In the genomic region with DNA sequence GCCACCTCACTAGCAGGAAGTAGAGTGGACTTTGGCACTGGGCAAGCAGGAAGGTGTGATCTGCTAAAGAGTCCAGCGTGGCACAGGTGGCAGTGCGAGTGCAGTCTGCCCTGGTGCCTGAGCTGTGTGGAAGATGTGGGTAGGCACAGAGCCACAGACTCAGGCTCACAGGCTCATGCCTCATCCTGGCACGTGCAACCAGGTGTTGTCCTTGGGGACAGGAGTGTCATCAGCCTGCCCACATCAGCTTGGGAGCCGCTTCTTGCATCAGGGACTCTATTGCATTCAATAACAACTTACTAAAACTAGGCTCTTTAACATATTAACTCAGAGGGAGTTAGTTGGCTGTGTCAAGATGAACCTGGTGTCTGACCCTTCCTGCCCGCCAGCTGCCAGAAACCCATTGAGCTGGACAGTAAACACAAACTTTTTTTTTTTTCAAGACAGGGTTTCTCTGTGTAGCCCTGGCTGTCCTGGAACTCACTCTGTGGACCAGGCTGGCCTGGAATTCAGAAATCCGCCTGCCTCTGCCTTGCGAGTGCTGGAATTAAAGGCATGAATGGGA, we compare ENCODE assay signal across 15 mouse cellular contexts. TPM values are rescaled to one million over a fixed set of nuclear protein-coding genes. Genes with fewer than 3 reads are reported as not detected.
A peak's percentile ranks its signal among the peaks of the same experiment; 100 is the strongest.
DNase-seq lines count a peak whose midpoint lies in the region; ATAC-seq and TF ChIP-seq lines count a peak whose summit lies in the region.
"Had no signal": no experiment of that assay in that cellular context is flagged by ENCODE, and none has a peak within 500 bp of the region (broad histone marks: within the 10 kb centered on the region; RNA-seq: fewer than 3 reads in every experiment).

No protein-coding gene starts in this region.

- DNase-seq in embryonic facial prominence, embryonic 10.5 days (ENCODE audit: low spot score): no peak
- peak; percentile 52 to 61 for DNase-seq in adrenal gland, postnatal 36 days
- peak; percentile 39 for DNase-seq in liver, postnatal 0 days
- DNase-seq in urinary bladder, postnatal 14 days (ENCODE audit: low spot score): no peak
- DNase-seq in retina, embryonic 14.5 days (ENCODE audit: low spot score): no peak
- DNase-seq in ovary, postnatal 10 days (ENCODE audit: low spot score): no peak
- DNase-seq: cerebellum, postnatal 36 days; gastrocnemius, postnatal 36 days; layer of hippocampus, adult 9-11 months had no signal

- TF ChIP-seq EP300 in liver, postnatal 0 days (IDR thresholded peaks at IDR 0.05; ENCODE audit: low read depth): no peak

- H3K27me3 ChIP-seq in embryonic facial prominence, embryonic 13.5 days: peaks cover 6% of the 10 kb centered on the region
- H3K27me3 ChIP-seq in embryonic facial prominence, embryonic 10.5 days (replicated peaks; ENCODE audit: low read depth, poor library complexity, severe bottlenecking): peaks cover 12% of the 10 kb centered on the region
- H3K27me3 ChIP-seq in kidney, embryonic 15.5 days: peaks cover 4% of the 10 kb centered on the region; the same call in 1 of the 2 replicates
- H3K27me3 ChIP-seq in liver, postnatal 0 days (ENCODE audit: insufficient read depth, low read length): no peaks in the 10 kb centered on the region
- H3K27me3 ChIP-seq: lung, embryonic 15.5 days had no signal

- no peaks in the 10 kb centered on the region for H3K9me3 ChIP-seq in embryonic facial prominence, embryonic 13.5 days
- no peaks in the 10 kb centered on the region for H3K9me3 ChIP-seq in embryonic facial prominence, embryonic 10.5 days
- no peaks in the 10 kb centered on the region for H3K9me3 ChIP-seq in kidney, embryonic 15.5 days (replicated peaks)
- no peaks in the 10 kb centered on the region for H3K9me3 ChIP-seq in liver, postnatal 0 days (ENCODE audit: low read length)
- H3K9me3 ChIP-seq: heart, embryonic 13.5 days; hindbrain, embryonic 13.5 days; lung, embryonic 15.5 days had no signal

- H3K36me3 ChIP-seq in embryonic facial prominence, embryonic 13.5 days: peaks cover 13% of the 10 kb centered on the region
- peaks cover 24% of the 10 kb centered on the region for H3K36me3 ChIP-seq in embryonic facial prominence, embryonic 10.5 days (replicated peaks)
- H3K36me3 ChIP-seq in kidney, embryonic 15.5 days: peaks cover 20% of the 10 kb centered on the region
- peaks cover 11% of the 10 kb centered on the region for H3K36me3 ChIP-seq in liver, postnatal 0 days (replicated peaks; ENCODE audit: insufficient read depth, low read length)

- TF ChIP-seq CTCF in liver, postnatal 0 days (IDR thresholded peaks at IDR 0.05; ENCODE audit: low read depth): no peak

- H3K4me1 ChIP-seq in embryonic facial prominence, embryonic 13.5 days: 0 out of 2 replicates have a peak, but pooled peaks cover 2% of the 10 kb centered on the region
- peaks cover 3% of the 10 kb centered on the region for H3K4me1 ChIP-seq in embryonic facial prominence, embryonic 10.5 days
- peaks cover 3% of the 10 kb centered on the region for H3K4me1 ChIP-seq in kidney, embryonic 15.5 days
- H3K4me1 ChIP-seq in liver, postnatal 0 days (ENCODE audit: insufficient read depth): peaks cover 16% of the 10 kb centered on the region; the same call in 1 of the 2 replicates
- H3K4me1 ChIP-seq: lung, embryonic 15.5 days had no signal

- WGBS in embryonic facial prominence, embryonic 13.5 days: 91% methylated on average over 7 of the region's 7 CpGs
- WGBS in embryonic facial prominence, embryonic 10.5 days: 88% methylated on average over 7 of the region's 7 CpGs
- WGBS in kidney, embryonic 15.5 days: 85% methylated on average over 7 of the region's 7 CpGs
- WGBS in liver, postnatal 0 days (ENCODE audit: insufficient replicate concordance): 74% methylated on average over 7 of the region's 7 CpGs

- H3K4me2 ChIP-seq in embryonic facial prominence, embryonic 13.5 days: no peak overlapping the region
- no peak overlapping the region for H3K4me2 ChIP-seq in kidney, embryonic 15.5 days
- H3K4me2 ChIP-seq in liver, postnatal 0 days (ENCODE audit: low read depth, low read length): no peak overlapping the region
- H3K4me2 ChIP-seq: heart, embryonic 13.5 days; hindbrain, embryonic 13.5 days; lung, embryonic 15.5 days had no signal

- no peak overlapping the region for H3K4me3 ChIP-seq in embryonic facial prominence, embryonic 13.5 days
- no peak overlapping the region for H3K4me3 ChIP-seq in embryonic facial prominence, embryonic 10.5 days
- H3K4me3 ChIP-seq in kidney, embryonic 15.5 days (replicated peaks): no peak overlapping the region
- H3K4me3 ChIP-seq in liver, postnatal 0 days (ENCODE audit: low read depth, low read length): no peak overlapping the region
- H3K4me3 ChIP-seq: heart, embryonic 13.5 days; hindbrain, embryonic 13.5 days; lung, embryonic 15.5 days had no signal

- ATAC-seq in embryonic facial prominence, embryonic 13.5 days (ENCODE audit: insufficient number of reproducible peaks, insufficient read depth, low FRiP score, low TSS enrichment, low read depth): peak; percentile 37; the same call in 1 of the 2 replicates
- peak; percentile 31; the same call in 1 of the 2 replicates for ATAC-seq in kidney, embryonic 15.5 days (replicated peaks; ENCODE audit: low FRiP score)
- ATAC-seq in liver, postnatal 0 days: peak; percentile 86
- ATAC-seq: forebrain, embryonic 14.5 days had no signal

- no peak overlapping the region for H3K27ac ChIP-seq in embryonic facial prominence, embryonic 13.5 days
- no peak overlapping the region for H3K27ac ChIP-seq in embryonic facial prominence, embryonic 10.5 days (replicated peaks)
- peak overlapping the region; percentile 45; the same call in 1 of the 2 replicates for H3K27ac ChIP-seq in kidney, embryonic 15.5 days
- peak overlapping the region; percentile 81 for H3K27ac ChIP-seq in liver, postnatal 0 days (ENCODE audit: low read depth)
- H3K27ac ChIP-seq: heart, embryonic 13.5 days; hindbrain, embryonic 13.5 days; lung, embryonic 15.5 days had no signal

- H3K9ac ChIP-seq in embryonic facial prominence, embryonic 13.5 days: no peak overlapping the region
- H3K9ac ChIP-seq in kidney, embryonic 15.5 days: no peak overlapping the region
- no peak overlapping the region for H3K9ac ChIP-seq in liver, postnatal 0 days (replicated peaks)
- H3K9ac ChIP-seq: heart, embryonic 13.5 days; hindbrain, embryonic 13.5 days; lung, embryonic 15.5 days had no signal

RNA-seq across cellular contexts. Expression of gene Acbd3, which starts 32.2 kb away (rescaled TPM):
- 24.1 and 25.5 TPM in 2 replicates for polyA plus RNA-seq in embryonic facial prominence, embryonic 13.5 days (2015; fragmentation: Nextera tagmentation; extraction: Ambion mirVana)
- polyA plus RNA-seq in embryonic facial prominence, embryonic 10.5 days (2016; fragmentation: Nextera tagmentation; extraction: Ambion mirVana): 16.6 and 18.5 TPM in 2 replicates
- total RNA-seq in adrenal gland, postnatal 36 days (2021): 10 to 100 TPM; 48.6 to 54.3 TPM
- polyA plus RNA-seq in kidney, embryonic 15.5 days (2015; fragmentation: Nextera tagmentation; extraction: Ambion mirVana): 22.1 and 24.2 TPM in 2 replicates
- polyA plus RNA-seq in liver, postnatal 0 days (2015; fragmentation: Nextera tagmentation; extraction: Ambion mirVana): 7.3 and 7.9 TPM in 2 replicates

RNA-seq across cellular contexts. Expression of gene H3f3a, which starts 55.7 kb away (rescaled TPM):
- 2,801 and 3,318 TPM in 2 replicates for polyA plus RNA-seq in embryonic facial prominence, embryonic 13.5 days (2015; fragmentation: Nextera tagmentation; extraction: Ambion mirVana)
- 2,636 and 2,772 TPM in 2 replicates for polyA plus RNA-seq in embryonic facial prominence, embryonic 10.5 days (2016; fragmentation: Nextera tagmentation; extraction: Ambion mirVana)
- total RNA-seq in adrenal gland, postnatal 36 days (2021): 100 to 1,000 TPM; 680 to 813 TPM
- 2,677 and 2,753 TPM in 2 replicates for polyA plus RNA-seq in kidney, embryonic 15.5 days (2015; fragmentation: Nextera tagmentation; extraction: Ambion mirVana)
- 1,306 and 1,327 TPM in 2 replicates for polyA plus RNA-seq in liver, postnatal 0 days (2015; fragmentation: Nextera tagmentation; extraction: Ambion mirVana)

Comparison
In these comparisons a context has a peak if more than half of its experiments do, and no peak if none do; other contexts are left out.
1. ATAC-seq: peak in every context shown above with its lines; median percentile 86 in liver, postnatal 0 days; 37 in embryonic facial prominence, embryonic 13.5 days; 31 in kidney, embryonic 15.5 days.
2. H3K27ac ChIP-seq: peak in kidney, embryonic 15.5 days (single experiment) and liver, postnatal 0 days (single experiment); none in embryonic facial prominence, embryonic 13.5 days (single experiment) and embryonic facial prominence, embryonic 10.5 days (single experiment).
3. DNase-seq: peak in adrenal gland, postnatal 36 days (2 of 2) and liver, postnatal 0 days (single experiment); none in embryonic facial prominence, embryonic 10.5 days (single experiment), urinary bladder, postnatal 14 days (single experiment), retina, embryonic 14.5 days (single experiment) and ovary, postnatal 10 days (single experiment).